Comparison of ENCODE assay signal across 22 mouse cellular contexts in the genomic region with DNA sequence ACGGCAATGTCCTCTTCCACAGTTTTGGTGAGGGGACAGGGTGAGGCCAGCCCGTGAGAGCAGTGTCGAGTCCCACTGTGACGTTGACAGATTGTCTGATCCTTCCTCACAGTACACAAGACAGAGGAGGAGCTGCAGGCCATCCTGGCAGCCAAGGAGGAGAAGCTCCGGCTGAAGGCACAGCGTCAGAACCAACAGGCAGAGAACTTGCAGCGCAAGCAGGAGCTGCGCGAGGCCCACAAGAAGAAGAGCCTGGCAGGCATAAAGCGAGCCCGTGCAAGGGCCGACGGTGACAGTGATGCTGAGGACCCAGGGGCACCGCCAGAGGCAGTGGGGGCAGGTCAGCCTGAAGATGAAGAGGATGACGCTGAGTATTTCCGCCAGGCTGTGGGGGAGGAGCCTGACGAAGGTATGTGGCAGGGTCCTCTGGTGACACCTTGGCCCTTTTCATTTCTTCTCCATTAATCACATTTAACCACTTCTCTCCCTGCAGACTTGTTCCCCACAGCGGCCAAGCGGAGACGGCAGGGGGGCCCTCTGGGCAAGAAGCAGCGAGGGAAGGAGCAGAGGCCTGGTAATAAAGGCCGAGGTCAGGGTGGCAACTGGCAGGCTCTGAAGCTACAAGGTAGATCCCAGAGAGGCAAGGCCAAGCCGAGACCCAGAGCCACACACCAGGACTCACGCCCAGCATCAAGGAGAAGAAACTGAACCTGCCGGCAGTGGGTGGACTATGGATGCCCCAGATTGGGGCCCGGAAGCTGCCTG. TPM values are rescaled to one million over a fixed set of nuclear protein-coding genes. Genes with fewer than 3 reads are reported as not detected.
DNase-seq lines count a peak whose midpoint lies in the region; ATAC-seq and TF ChIP-seq lines count a peak whose summit lies in the region.
"Had no signal": no experiment of that assay in that cellular context is flagged by ENCODE, and none has a peak within 500 bp of the region (broad histone marks: within the 10 kb centered on the region; RNA-seq: fewer than 3 reads in every experiment).

No protein-coding gene starts in this region.

- H3K27me3 ChIP-seq in kidney, embryonic 15.5 days, result no peaks in the 10 kb centered on the region
- H3K27me3 ChIP-seq in kidney, embryonic 14.5 days (ENCODE audit: control insufficient read depth, insufficient read depth, low read length), result no peaks in the 10 kb centered on the region
- H3K27me3 ChIP-seq in E14TG2a.4 (ENCODE audit: insufficient read depth, low read length), result no peaks in the 10 kb centered on the region
- H3K27me3 ChIP-seq in liver, embryonic 13.5 days, result no peaks in the 10 kb centered on the region
- H3K27me3 ChIP-seq: CH12.LX; embryonic facial prominence, embryonic 12.5 days; limb, embryonic 12.5 days had no signal

- no peak for DNase-seq in ES-E14 (ENCODE audit: low read depth, low spot score)
- DNase-seq in liver, embryonic 13.5 days, result no peak
- no peak for DNase-seq in lung, postnatal 25 days (ENCODE audit: low spot score)
- DNase-seq in gastrocnemius, adult 18-20 months (ENCODE audit: low spot score), result no peak
- DNase-seq: B cell, adult 2 months; cerebellum, adult 11 months; heart, postnatal 4 days; kidney, adult 8-10 months; kidney, postnatal 36 days; layer of hippocampus, postnatal 36 days; midbrain, embryonic 14.5 days had no signal

- 0 out of 2 replicates have a peak overlapping the region, but pooled peaks have one; percentile 3 for H3K4me3 ChIP-seq in kidney, embryonic 15.5 days (replicated peaks)
- H3K4me3 ChIP-seq in kidney, embryonic 14.5 days (ENCODE audit: low read length), result no peak overlapping the region
- H3K4me3 ChIP-seq in E14TG2a.4 (replicated peaks; ENCODE audit: low read length) (peak overlapping the region; percentile 100), ES-E14 (ENCODE audit: insufficient read depth in 1 of 2, low read depth in 1 of 2, low read length in 2 of 2, poor library complexity in 1 of 2, severe bottlenecking in 1 of 2) (peak overlapping the region in 1 of 2 experiments; percentile 18; a peak in 2 of 4 replicates)
- H3K4me3 ChIP-seq in liver, embryonic 13.5 days (replicated peaks), result peak overlapping the region; percentile 14; the same call in 1 of the 2 replicates
- H3K4me3 ChIP-seq: embryonic facial prominence, embryonic 12.5 days; erythroblast, embryonic 14.5 days; limb, embryonic 12.5 days had no signal

- no peak for ATAC-seq in kidney, embryonic 15.5 days (replicated peaks; ENCODE audit: low FRiP score)
- no peak for ATAC-seq in kidney, embryonic 14.5 days (ENCODE audit: low FRiP score, low TSS enrichment)
- ATAC-seq in liver, embryonic 13.5 days (ENCODE audit: low read depth), result no peak
- ATAC-seq: forebrain, embryonic 14.5 days; inflammation-experienced regulatory T-cells, adult 6 months; lung, postnatal 0 days had no signal

- in situ Hi-C loops in ES-E14 (cut with MboI; ENCODE audit: low sequenced_read_pairs in 2 of 2, unreplicated experiment in 2 of 2), result loop anchor here in 1 of 2 experiments (10.0 kb wide), 1 partner anchor 113 kb away; the partner anchor contains the start of gene Mrpl4

- no peaks in the 10 kb centered on the region for H3K9me3 ChIP-seq in kidney, embryonic 15.5 days (replicated peaks)
- H3K9me3 ChIP-seq in kidney, embryonic 14.5 days (ENCODE audit: control insufficient read depth, low read length), result no peaks in the 10 kb centered on the region
- H3K9me3 ChIP-seq in E14TG2a.4 (ENCODE audit: low read length) (peaks cover 8% of the 10 kb centered on the region), ES-E14 (ENCODE audit: control insufficient read depth, insufficient read depth, low read depth, low read length) (no peaks in the 10 kb centered on the region)
- no peaks in the 10 kb centered on the region for H3K9me3 ChIP-seq in liver, embryonic 13.5 days (replicated peaks)
- H3K9me3 ChIP-seq: embryonic facial prominence, embryonic 12.5 days; limb, embryonic 12.5 days had no signal

- WGBS in kidney, embryonic 15.5 days, result 66% methylated on average over 26 of the region's 26 CpGs
- 70% methylated on average over 26 of the region's 26 CpGs for WGBS in kidney, embryonic 14.5 days
- 73% methylated on average over 26 of the region's 26 CpGs for WGBS in liver, embryonic 13.5 days (ENCODE audit: insufficient replicate concordance)

- H3K4me1 ChIP-seq in kidney, embryonic 15.5 days, result peaks cover 11% of the 10 kb centered on the region
- H3K4me1 ChIP-seq in kidney, embryonic 14.5 days (ENCODE audit: control insufficient read depth, insufficient read depth, low read length), result 0 out of 2 replicates have a peak, but pooled peaks cover 5% of the 10 kb centered on the region
- H3K4me1 ChIP-seq in E14TG2a.4 (replicated peaks; ENCODE audit: low read depth, low read length) (peaks cover 70% of the 10 kb centered on the region), ES-E14 (ENCODE audit: control insufficient read depth in 2 of 2, insufficient read depth in 2 of 2, low read length in 2 of 2, poor library complexity in 1 of 2) (peaks cover 0 to 25% of the 10 kb centered on the region in 2 experiments; a peak in 1 of 4 replicates)
- peaks cover 64% of the 10 kb centered on the region for H3K4me1 ChIP-seq in liver, embryonic 13.5 days (replicated peaks)

- no peak overlapping the region for H3K4me2 ChIP-seq in kidney, embryonic 15.5 days
- H3K4me2 ChIP-seq in kidney, embryonic 14.5 days (replicated peaks; ENCODE audit: low read depth, low read length), result no peak overlapping the region
- H3K4me2 ChIP-seq in liver, embryonic 13.5 days, result no peak overlapping the region
- H3K4me2 ChIP-seq: embryonic facial prominence, embryonic 12.5 days; hindbrain, embryonic 14.5 days; limb, embryonic 12.5 days had no signal

- H3K27ac ChIP-seq in kidney, embryonic 15.5 days, result peak overlapping the region; percentile 37; the same call in 1 of the 2 replicates
- H3K27ac ChIP-seq in kidney, embryonic 14.5 days (ENCODE audit: low read depth, low read length), result no peak overlapping the region
- no peak overlapping the region for H3K27ac ChIP-seq in ES-E14 (ENCODE audit: insufficient read depth, low read depth, low read length, poor library complexity, severe bottlenecking)
- H3K27ac ChIP-seq in liver, embryonic 13.5 days, result peak overlapping the region; percentile 90
- H3K27ac ChIP-seq: embryonic facial prominence, embryonic 12.5 days; hindbrain, embryonic 14.5 days; limb, embryonic 12.5 days had no signal

- TF ChIP-seq CTCF in E14TG2a.4 (conservative IDR thresholded peaks at IDR 0.05; ENCODE audit: low read length), result no peak

- H3K9ac ChIP-seq in kidney, embryonic 15.5 days, result no peak overlapping the region
- H3K9ac ChIP-seq in kidney, embryonic 14.5 days (ENCODE audit: low read depth, low read length), result no peak overlapping the region
- peak overlapping the region; percentile 22; the same call in 1 of the 2 replicates for H3K9ac ChIP-seq in ES-E14 (ENCODE audit: insufficient read depth, low read depth, low read length, poor library complexity, severe bottlenecking)
- 0 out of 2 replicates have a peak overlapping the region, but pooled peaks have one; percentile 15 for H3K9ac ChIP-seq in liver, embryonic 13.5 days
- H3K9ac ChIP-seq: embryonic facial prominence, embryonic 12.5 days; hindbrain, embryonic 14.5 days; limb, embryonic 12.5 days had no signal

- H3K36me3 ChIP-seq in kidney, embryonic 15.5 days, result peaks cover 73% of the 10 kb centered on the region
- H3K36me3 ChIP-seq in kidney, embryonic 14.5 days (ENCODE audit: control insufficient read depth, insufficient read depth, low read length), result peaks cover 72% of the 10 kb centered on the region
- H3K36me3 ChIP-seq in E14TG2a.4 (ENCODE audit: insufficient read depth, low read length), result peaks cover 80% of the 10 kb centered on the region
- H3K36me3 ChIP-seq in ES-E14 (ENCODE audit: control insufficient read depth, insufficient read depth, low read length, poor library complexity, severe bottlenecking), result peaks cover 70% of the 10 kb centered on the region
- peaks cover 73% of the 10 kb centered on the region for H3K36me3 ChIP-seq in liver, embryonic 13.5 days

TF ChIP-seq in ES-E14, 5 proteins besides CTCF, POLR2A, EP300 and RAD21:
- TF ChIP-seq HCFC1 (IDR thresholded peaks at IDR 0.05; ENCODE audit: borderline replicate concordance, insufficient read depth, low read length) (no peak), MAFK (IDR thresholded peaks at IDR 0.05; ENCODE audit: insufficient read depth, low read depth, low read length) (no peak), CHD2 (IDR thresholded peaks at IDR 0.05; ENCODE audit: low read depth, low read length) (no peak), ZNF384 (IDR thresholded peaks at IDR 0.05; ENCODE audit: low read depth, low read length) (no peak), ZC3H11A (IDR thresholded peaks at IDR 0.05; ENCODE audit: borderline replicate concordance, low read depth, low read length) (no peak)

RNA-seq across cellular contexts. Expression of gene Ppan, which starts 3.5 kb away (rescaled TPM):
- 84.2 and 93.7 TPM in 2 replicates for polyA plus RNA-seq in kidney, embryonic 15.5 days (2015; fragmentation: Nextera tagmentation; extraction: Ambion mirVana)
- 82.3 and 90.0 TPM in 2 replicates for polyA plus RNA-seq in kidney, embryonic 14.5 days (2014; fragmentation: Nextera tagmentation; extraction: Ambion mirVana)
- total RNA-seq in ES-E14 (2012; rRNA removed), result 179 and 287 TPM in 2 replicates
- polyA plus RNA-seq in liver, embryonic 13.5 days (2015; fragmentation: Nextera tagmentation; extraction: Ambion mirVana), result 89.6 and 90.5 TPM in 2 replicates
- total RNA-seq in gastrocnemius, adult 18-20 months (2021), result 1 to 10 TPM; 6.6 to 6.9 TPM

RNA-seq across cellular contexts. Expression of gene Eif3g, which starts 6.9 kb away (rescaled TPM):
- polyA plus RNA-seq in kidney, embryonic 15.5 days (2015; fragmentation: Nextera tagmentation; extraction: Ambion mirVana), result 319 and 321 TPM in 2 replicates
- 327 and 329 TPM in 2 replicates for polyA plus RNA-seq in kidney, embryonic 14.5 days (2014; fragmentation: Nextera tagmentation; extraction: Ambion mirVana)
- 196 and 239 TPM in 2 replicates for total RNA-seq in ES-E14 (2012; rRNA removed)
- polyA plus RNA-seq in liver, embryonic 13.5 days (2015; fragmentation: Nextera tagmentation; extraction: Ambion mirVana), result 282 and 290 TPM in 2 replicates
- total RNA-seq in gastrocnemius, adult 18-20 months (2021), result 100 to 1,000 TPM in 1 of 2 experiments, 10 to 100 TPM in 1; 98.6 to 100 TPM

RNA-seq across cellular contexts. Expression of gene Angptl6, which starts 12.0 kb away (rescaled TPM):
- 2.5 and 2.8 TPM in 2 replicates for polyA plus RNA-seq in kidney, embryonic 15.5 days (2015; fragmentation: Nextera tagmentation; extraction: Ambion mirVana)
- 2.0 and 2.2 TPM in 2 replicates for polyA plus RNA-seq in kidney, embryonic 14.5 days (2014; fragmentation: Nextera tagmentation; extraction: Ambion mirVana)
- total RNA-seq in ES-E14 (2012; rRNA removed), result 4.1 and 4.4 TPM in 2 replicates
- 9.4 and 10.1 TPM in 2 replicates for polyA plus RNA-seq in liver, embryonic 13.5 days (2015; fragmentation: Nextera tagmentation; extraction: Ambion mirVana)
- total RNA-seq in gastrocnemius, adult 18-20 months (2021), result 1 to 10 TPM; 5.9 to 7.3 TPM

RNA-seq across cellular contexts. Expression of gene A230050P20Rik, which starts 23.1 kb away (rescaled TPM):
- 15.2 and 16.1 TPM in 2 replicates for polyA plus RNA-seq in kidney, embryonic 15.5 days (2015; fragmentation: Nextera tagmentation; extraction: Ambion mirVana)
- polyA plus RNA-seq in kidney, embryonic 14.5 days (2014; fragmentation: Nextera tagmentation; extraction: Ambion mirVana), result 6.1 and 7.8 TPM in 2 replicates
- total RNA-seq in ES-E14 (2012; rRNA removed), result 8.3 and 16.5 TPM in 2 replicates
- polyA plus RNA-seq in liver, embryonic 13.5 days (2015; fragmentation: Nextera tagmentation; extraction: Ambion mirVana), result 4.2 and 4.8 TPM in 2 replicates
- total RNA-seq in gastrocnemius, adult 18-20 months (2021), result 1 to 10 TPM; 1.8 to 2.8 TPM

Comparison
In these comparisons a context has a peak if more than half of its experiments do, and no peak if none do; other contexts are left out.
1. H3K27ac ChIP-seq: peak in kidney, embryonic 15.5 days (single experiment) and liver, embryonic 13.5 days (single experiment); none in kidney, embryonic 14.5 days (single experiment) and ES-E14 (single experiment).
2. H3K9ac ChIP-seq: peak in ES-E14 (single experiment) and liver, embryonic 13.5 days (single experiment); none in kidney, embryonic 15.5 days (single experiment) and kidney, embryonic 14.5 days (single experiment).